Comparison of ENCODE assay signal across 18 mouse cellular contexts in genomic region chr9:10905696-10906095, GRCm38 (mm10). TPM values are rescaled to one million over a fixed set of nuclear protein-coding genes. Genes with fewer than 3 reads are reported as not detected.
DNase-seq lines count a peak whose midpoint lies in the region; ATAC-seq lines count a peak whose summit lies in the region.
"Had no signal": no experiment of that assay in that cellular context is flagged by ENCODE, and none has a peak within 500 bp of the region (broad histone marks: within the 10 kb centered on the region; RNA-seq: fewer than 3 reads in every experiment).

No protein-coding gene starts in this region.

- 68% methylated on average over 9 of the region's 9 CpGs for WGBS in hindbrain, embryonic 13.5 days
- 83% methylated on average over 9 of the region's 9 CpGs for WGBS in hindbrain, embryonic 10.5 days
- WGBS in hindbrain, embryonic 16.5 days: 50% methylated on average over 9 of the region's 9 CpGs

- peak overlapping the region; percentile 48; the same call in 1 of the 2 replicates for H3K27ac ChIP-seq in hindbrain, embryonic 13.5 days
- no peak overlapping the region for H3K27ac ChIP-seq in hindbrain, embryonic 10.5 days
- H3K27ac ChIP-seq in hindbrain, embryonic 16.5 days (ENCODE audit: low read depth, low read length): peak overlapping the region; percentile 61; the same call in 1 of the 2 replicates
- H3K27ac ChIP-seq: embryonic facial prominence, embryonic 13.5 days; heart, embryonic 10.5 days; limb, embryonic 13.5 days; liver, embryonic 15.5 days had no signal

- DNase-seq in hindbrain, embryonic 10.5 days (ENCODE audit: low spot score): no peak
- DNase-seq in right cerebral cortex, postnatal 10 days (ENCODE audit: low spot score in 2 of 2): peak; percentile 42 to 44
- DNase-seq in right cerebral cortex, adult 18-20 months: no peak
- no peak for DNase-seq in embryo, embryonic 10 days (ENCODE audit: low spot score)
- DNase-seq in heart, adult 18-20 months: no peak
- DNase-seq: adrenal gland, adult 8-10 months; gastrocnemius, postnatal 10 days; kidney, adult 18-20 months; lung, postnatal 14 days; thymus, adult 18-20 months had no signal

- peaks cover 16% of the 10 kb centered on the region for H3K4me1 ChIP-seq in hindbrain, embryonic 13.5 days (replicated peaks)
- H3K4me1 ChIP-seq in hindbrain, embryonic 10.5 days (replicated peaks): peaks cover 8% of the 10 kb centered on the region
- H3K4me1 ChIP-seq in hindbrain, embryonic 16.5 days (ENCODE audit: control insufficient read depth, insufficient read depth, low read depth, low read length): peaks cover 11% of the 10 kb centered on the region
- H3K4me1 ChIP-seq: liver, embryonic 15.5 days had no signal

- no peaks in the 10 kb centered on the region for H3K27me3 ChIP-seq in hindbrain, embryonic 13.5 days
- H3K27me3 ChIP-seq in hindbrain, embryonic 10.5 days (ENCODE audit: insufficient read depth, poor library complexity, severe bottlenecking): no peaks in the 10 kb centered on the region; the same call in 1 of the 2 replicates
- H3K27me3 ChIP-seq in hindbrain, embryonic 16.5 days (replicated peaks; ENCODE audit: control insufficient read depth, insufficient read depth, low read length): no peaks in the 10 kb centered on the region
- H3K27me3 ChIP-seq: liver, embryonic 15.5 days had no signal

- no peak for ATAC-seq in hindbrain, embryonic 13.5 days (ENCODE audit: low FRiP score)
- ATAC-seq in hindbrain, embryonic 16.5 days: peak; percentile 34; the same call in 1 of the 2 replicates

- H3K9me3 ChIP-seq in hindbrain, embryonic 13.5 days: no peaks in the 10 kb centered on the region
- H3K9me3 ChIP-seq in hindbrain, embryonic 10.5 days: no peaks in the 10 kb centered on the region
- H3K9me3 ChIP-seq in hindbrain, embryonic 16.5 days (ENCODE audit: control insufficient read depth, low read length): no peaks in the 10 kb centered on the region
- H3K9me3 ChIP-seq: embryonic facial prominence, embryonic 13.5 days; G1E; heart, embryonic 10.5 days; limb, embryonic 13.5 days; liver, embryonic 15.5 days had no signal

- H3K4me3 ChIP-seq in hindbrain, embryonic 13.5 days: no peak overlapping the region
- H3K4me3 ChIP-seq in hindbrain, embryonic 10.5 days: no peak overlapping the region
- H3K4me3 ChIP-seq in hindbrain, embryonic 16.5 days (ENCODE audit: low read length): no peak overlapping the region; the same call in 1 of the 2 replicates
- H3K4me3 ChIP-seq: liver, embryonic 15.5 days had no signal

- no peaks in the 10 kb centered on the region for H3K36me3 ChIP-seq in hindbrain, embryonic 13.5 days
- no peaks in the 10 kb centered on the region for H3K36me3 ChIP-seq in hindbrain, embryonic 10.5 days
- no peaks in the 10 kb centered on the region for H3K36me3 ChIP-seq in hindbrain, embryonic 16.5 days (ENCODE audit: control insufficient read depth, insufficient read depth, low read length)
- H3K36me3 ChIP-seq: embryonic facial prominence, embryonic 13.5 days; G1E; heart, embryonic 10.5 days; limb, embryonic 13.5 days; liver, embryonic 15.5 days had no signal

- H3K4me2 ChIP-seq in hindbrain, embryonic 13.5 days: no peak overlapping the region
- H3K4me2 ChIP-seq in hindbrain, embryonic 16.5 days (ENCODE audit: low read length): peak overlapping the region; percentile 36
- H3K4me2 ChIP-seq: liver, embryonic 15.5 days had no signal

- no peak overlapping the region for H3K9ac ChIP-seq in hindbrain, embryonic 13.5 days
- peak overlapping the region; percentile 0; the same call in 1 of the 2 replicates for H3K9ac ChIP-seq in hindbrain, embryonic 16.5 days (ENCODE audit: low read depth, low read length)
- H3K9ac ChIP-seq: limb, embryonic 13.5 days; liver, embryonic 15.5 days had no signal

RNA-seq across cellular contexts. Expression of gene Cntn5, which starts 1.1 kb away (rescaled TPM):
- polyA plus RNA-seq in hindbrain, embryonic 13.5 days (2015; fragmentation: Nextera tagmentation; extraction: Ambion mirVana): 13.8 and 14.7 TPM in 2 replicates
- polyA plus RNA-seq in hindbrain, embryonic 10.5 days (2016; fragmentation: Nextera tagmentation; extraction: Ambion mirVana): 2.4 and 2.5 TPM in 2 replicates
- 18.8 and 20.4 TPM in 2 replicates for polyA plus RNA-seq in hindbrain, embryonic 16.5 days (2015; fragmentation: Nextera tagmentation; extraction: Ambion mirVana)
- total RNA-seq in heart, adult 18-20 months (2021): under 1 TPM; 0.50 to 0.64 TPM
- total RNA-seq: adrenal gland, adult 8-10 months; G1E had no signal
- polyA plus RNA-seq: G1E; liver, embryonic 15.5 days; small intestine, adult 2 months had no signal

Comparison
In these comparisons a context has a peak if more than half of its experiments do, and no peak if none do; other contexts are left out.
1. DNase-seq: peak in right cerebral cortex, postnatal 10 days (2 of 2); none in hindbrain, embryonic 10.5 days (single experiment), right cerebral cortex, adult 18-20 months (single experiment), embryo, embryonic 10 days (single experiment) and heart, adult 18-20 months (0 of 2).